ENCODE assay signal across 7 mouse cellular contexts in genomic region chr1:39367601-39368266, GRCm38 (mm10). TPM values are rescaled to one million over a fixed set of nuclear protein-coding genes. Genes with fewer than 3 reads are reported as not detected.
DNase-seq lines count a peak whose midpoint lies in the region; ATAC-seq lines count a peak whose summit lies in the region.

TSS of gene Rpl31 (plus strand) at chr1:39367842.

- H3K4me3 ChIP-seq in embryonic facial prominence, embryonic 12.5 days = peak within 1 kb of the TSS; percentile 95
- H3K4me3 ChIP-seq in limb, embryonic 11.5 days (ENCODE audit: low read depth, low read length) = peak within 1 kb of the TSS; percentile 80
- peak within 1 kb of the TSS; percentile 83 for H3K4me3 ChIP-seq in midbrain, embryonic 14.5 days (replicated peaks; ENCODE audit: low read depth, low read length)

- WGBS in embryonic facial prominence, embryonic 12.5 days = under 1% methylated on average over 59 of the region's 62 CpGs
- under 1% methylated on average over 62 of the region's 62 CpGs for WGBS in limb, embryonic 11.5 days
- under 1% methylated on average over 61 of the region's 62 CpGs for WGBS in midbrain, embryonic 14.5 days

- peak; percentile 96 for ATAC-seq in embryonic facial prominence, embryonic 12.5 days (ENCODE audit: insufficient number of reproducible peaks, insufficient read depth, low FRiP score, low TSS enrichment)
- peak; percentile 99 for ATAC-seq in limb, embryonic 11.5 days (ENCODE audit: insufficient number of reproducible peaks, low FRiP score, low TSS enrichment, low read depth)
- peak; percentile 99 for ATAC-seq in midbrain, embryonic 14.5 days (ENCODE audit: low FRiP score, low TSS enrichment)

- H3K9ac ChIP-seq in embryonic facial prominence, embryonic 12.5 days = peak within 1 kb of the TSS; percentile 98
- H3K9ac ChIP-seq in limb, embryonic 11.5 days (ENCODE audit: low read length) = peak within 1 kb of the TSS; percentile 92
- H3K9ac ChIP-seq in midbrain, embryonic 14.5 days (replicated peaks; ENCODE audit: low read length) = peak within 1 kb of the TSS; percentile 94

- H3K27me3 ChIP-seq in embryonic facial prominence, embryonic 12.5 days = no peaks in the 10 kb centered on the region
- H3K27me3 ChIP-seq in limb, embryonic 11.5 days (ENCODE audit: control insufficient read depth, insufficient read depth, low read length) = no peaks in the 10 kb centered on the region
- no peaks in the 10 kb centered on the region for H3K27me3 ChIP-seq in midbrain, embryonic 14.5 days (ENCODE audit: control insufficient read depth, insufficient read depth, low read length)

- H3K4me1 ChIP-seq in embryonic facial prominence, embryonic 12.5 days = peaks cover 19% of the 10 kb centered on the region
- H3K4me1 ChIP-seq in limb, embryonic 11.5 days (ENCODE audit: control insufficient read depth, insufficient read depth, low read length) = peaks cover 4% of the 10 kb centered on the region; the same call in 1 of the 2 replicates
- peaks cover 17% of the 10 kb centered on the region for H3K4me1 ChIP-seq in midbrain, embryonic 14.5 days (ENCODE audit: control insufficient read depth, insufficient read depth, low read length)

- H3K27ac ChIP-seq in embryonic facial prominence, embryonic 12.5 days = peak within 1 kb of the TSS; percentile 91
- peak within 1 kb of the TSS; percentile 53 for H3K27ac ChIP-seq in limb, embryonic 11.5 days (replicated peaks; ENCODE audit: low read depth, low read length)
- H3K27ac ChIP-seq in midbrain, embryonic 14.5 days (replicated peaks; ENCODE audit: low read depth, low read length) = peak within 1 kb of the TSS; percentile 90

- peaks cover 33% of the 10 kb centered on the region for H3K36me3 ChIP-seq in embryonic facial prominence, embryonic 12.5 days
- peaks cover 24% of the 10 kb centered on the region for H3K36me3 ChIP-seq in limb, embryonic 11.5 days (ENCODE audit: control insufficient read depth, insufficient read depth, low read length)
- H3K36me3 ChIP-seq in midbrain, embryonic 14.5 days (ENCODE audit: control insufficient read depth, insufficient read depth, low read length) = peaks cover 30% of the 10 kb centered on the region

- no peaks in the 10 kb centered on the region for H3K9me3 ChIP-seq in embryonic facial prominence, embryonic 12.5 days
- no peaks in the 10 kb centered on the region for H3K9me3 ChIP-seq in limb, embryonic 11.5 days (ENCODE audit: control insufficient read depth, low read length)
- H3K9me3 ChIP-seq in midbrain, embryonic 14.5 days (ENCODE audit: control insufficient read depth, low read length) = no peaks in the 10 kb centered on the region

- peak; percentile 97 for DNase-seq in adrenal gland, postnatal 25 days
- peak; percentile 100 for DNase-seq in heart, adult 11 months
- peak; percentile 99 for DNase-seq in kidney, adult 18-20 months
- peak; percentile 98 for DNase-seq in limb, embryonic 11.5 days (ENCODE audit: low spot score)
- peak; percentile 97 for DNase-seq in midbrain, embryonic 14.5 days
- peak; percentile 96 to 98 for DNase-seq in spleen, adult 18-20 months

- H3K4me2 ChIP-seq in embryonic facial prominence, embryonic 12.5 days (replicated peaks) = peak within 1 kb of the TSS; percentile 90
- peak within 1 kb of the TSS; percentile 86 for H3K4me2 ChIP-seq in limb, embryonic 11.5 days (ENCODE audit: low read depth, severe bottlenecking)
- H3K4me2 ChIP-seq in midbrain, embryonic 14.5 days (ENCODE audit: low read length) = peak within 1 kb of the TSS; percentile 71

RNA-seq across cellular contexts. Expression of gene Rpl31, which starts in this region (rescaled TPM):
- 664 and 759 TPM in 2 replicates for total RNA-seq in adrenal gland, postnatal 25 days (2021)
- 525 and 534 TPM in 2 replicates for polyA plus RNA-seq in embryonic facial prominence, embryonic 12.5 days (2016; fragmentation: Nextera tagmentation; extraction: Ambion mirVana)
- 585 and 598 TPM in 2 replicates for polyA plus RNA-seq in limb, embryonic 11.5 days (2014; fragmentation: Nextera tagmentation; extraction: Ambion mirVana)
- polyA plus RNA-seq in midbrain, embryonic 14.5 days (2014; fragmentation: Nextera tagmentation; extraction: Ambion mirVana) = 449 and 521 TPM in 2 replicates

Comparison
In these comparisons a context has a peak if more than half of its experiments do, and no peak if none do; other contexts are left out.
1. Peak in every context shown above with its lines: DNase-seq, ATAC-seq, H3K4me3 ChIP-seq and H3K27ac ChIP-seq.